Mouse (Mus musculus) olfactory bulb, adult 2 months (tissue): Measurements from ENCODE around the gene Clpb.

Experiments used
- CTCF ChIP-seq: fragments of 200-500 bp; IDR thresholded peaks from 2 replicates; pipeline ENCODE4 v1.5.1; 2012; ENCODE audit warnings: low read depth, mild to moderate bottlenecking, low read length, moderate library complexity; ENCODE audit not compliant: insufficient read depth
- POLR2A ChIP-seq: fragments of 200-500 bp; IDR thresholded peaks from 2 replicates; pipeline ENCODE4 v1.6.1; 2012; ENCODE audit warnings: mild to moderate bottlenecking, low read depth, low read length, moderate library complexity; ENCODE audit not compliant: insufficient read depth

DNA sequence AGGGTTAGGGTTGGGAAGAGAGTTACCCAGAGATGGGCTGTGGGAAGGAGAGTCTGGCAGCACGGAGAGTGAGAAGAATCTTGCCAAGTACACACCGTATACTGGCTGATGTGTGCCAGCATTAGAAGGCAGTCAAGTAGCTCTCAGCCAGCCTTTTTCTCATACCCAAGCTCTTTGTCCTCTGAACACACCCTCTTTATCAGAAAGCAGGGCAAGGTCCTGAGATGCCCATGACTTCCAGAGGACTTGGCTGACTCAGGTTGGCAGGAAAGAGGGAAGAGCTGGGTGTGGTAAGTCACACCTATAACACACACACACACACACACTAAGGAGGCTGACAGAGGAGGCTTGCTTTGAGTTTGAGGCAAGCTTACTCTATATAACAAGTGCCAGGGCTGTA lies 86.8 kb downstream of the Clpb start:
- TF ChIP-seq POLR2A (no peak), CTCF (no peak)
